Mouse (Mus musculus) heart, embryonic 11.5 days (tissue): ENCODE data around the gene Lrrc75a. TPM values are rescaled to one million over a fixed set of nuclear protein-coding genes. Genes with fewer than 3 reads are reported as not detected.

Experiments
- ATAC-seq: fragments of 200-750 bp; cut with Nextera tagmentation; replicated peaks from 2 replicates; pipeline ENCODE4 v1.8.0; 2017; ENCODE audit warnings: moderate library complexity; ENCODE audit not compliant: insufficient number of reproducible peaks, low FRiP score, low TSS enrichment
- H3K27ac ChIP-seq: fragments of 300-500 bp; sonication (generic); 2 replicates; pipeline ENCODE4 v1.5.1; 2014; ENCODE audit warnings: mild to moderate bottlenecking, low read depth, low read length
- H3K27me3 ChIP-seq: fragments of 300-500 bp; sonication (generic); 2 replicates; pipeline ENCODE4 v1.6.1; 2014; ENCODE audit warnings: mild to moderate bottlenecking, low read length, mixed read lengths; ENCODE audit not compliant: control insufficient read depth, insufficient read depth
- H3K36me3 ChIP-seq: fragments of 300-500 bp; sonication (generic); 2 replicates; pipeline ENCODE4 v1.6.1; 2014; ENCODE audit warnings: mild to moderate bottlenecking, low read length, moderate library complexity, mixed read lengths; ENCODE audit not compliant: control insufficient read depth, insufficient read depth
- H3K4me1 ChIP-seq: fragments of 300-500 bp; sonication (generic); 2 replicates; pipeline ENCODE4 v1.6.1; 2014; ENCODE audit warnings: low read length; ENCODE audit not compliant: control insufficient read depth, insufficient read depth
- H3K4me2 ChIP-seq: fragments of 300-500 bp; sonication (generic); 2 replicates; pipeline ENCODE4 v1.6.1; 2014; ENCODE audit warnings: mild to moderate bottlenecking, moderate library complexity
- H3K4me3 ChIP-seq: fragments of 300-500 bp; sonication (generic); 2 replicates; pipeline ENCODE4 v1.5.1; 2014; ENCODE audit warnings: low read depth, low read length
- H3K9ac ChIP-seq: fragments of 300-500 bp; sonication (generic); 2 replicates; pipeline ENCODE4 v1.6.1; 2014; ENCODE audit warnings: mild to moderate bottlenecking, low read depth, low read length, moderate library complexity
- H3K9me3 ChIP-seq: fragments of 300-500 bp; sonication (generic); replicated peaks from 2 replicates; pipeline ENCODE4 v1.6.1; 2016; ENCODE audit warnings: low read length; ENCODE audit not compliant: control insufficient read depth
- WGBS: fragments of 180-500 bp; shearing (Covaris S2); extraction: QIAGEN DNeasy Blood & Tissue Kit; methylation state at CpG from one replicate; pipeline ENCODE4 v1.1.7; 2014; ENCODE audit not compliant: insufficient replicate concordance; 5-methylcytosine and 5-hydroxymethylcytosine counted together
- polyA plus RNA-seq: library from polyadenylated mRNA; unstranded; fragments of >200 nt; fragmentation: Nextera tagmentation; extraction: Ambion mirVana; gene quantifications from 2 replicates; pipeline ENCODE4 v1.2.1, GENCODE M21; 2014

Gene Lrrc75a
- polyA plus RNA-seq, 1 experiment from 2014 or later, result 16.2 TPM

DNA sequence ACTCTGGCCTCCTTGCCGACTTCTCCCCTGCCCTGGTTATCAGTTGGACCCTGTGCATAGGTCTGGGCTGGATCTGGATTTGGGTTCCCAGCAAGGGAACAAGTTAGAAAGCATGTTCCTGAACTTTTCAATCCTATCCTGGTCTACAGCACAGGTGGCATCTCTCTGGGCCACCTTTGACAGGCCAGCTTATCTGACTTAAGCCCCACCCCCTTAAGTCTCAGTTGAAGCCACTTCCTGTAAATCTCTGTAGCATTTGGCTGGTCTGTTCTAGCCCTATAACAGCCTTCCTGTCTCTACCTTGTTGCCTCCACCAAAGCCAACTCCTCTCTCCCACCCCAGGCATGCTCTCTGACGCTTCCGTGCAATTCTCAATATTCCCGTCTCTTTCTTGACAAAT is 49.8 kb downstream of the Lrrc75a start:
- no peaks in the 10 kb centered on the region for H3K9me3 ChIP-seq
- no peak for ATAC-seq
- peaks cover 3% of the 10 kb centered on the region; the same call in 1 of the 2 replicates for H3K4me1 ChIP-seq
- H3K4me2 ChIP-seq, result no peak overlapping the region
- H3K36me3 ChIP-seq, result no peaks in the 10 kb centered on the region
- WGBS, result 65% methylated on average over 4 of the region's 4 CpGs
- no peak overlapping the region for H3K4me3 ChIP-seq
- H3K27me3 ChIP-seq, result no peaks in the 10 kb centered on the region
- no peak overlapping the region for H3K27ac ChIP-seq
- H3K9ac ChIP-seq, result no peak overlapping the region

GRCm38 (mm10) chr11:62591904-62592575 is 56.3 kb downstream of the Lrrc75a start:
- Histone ChIP-seq H3K4me3 (no peak overlapping the region), H3K4me2 (no peak overlapping the region), H3K27ac (no peak overlapping the region), H3K36me3 (no peaks in the 10 kb centered on the region), H3K9ac (no peak overlapping the region), H3K4me1 (peaks cover 7% of the 10 kb centered on the region; the same call in 1 of the 2 replicates), H3K27me3 (no peaks in the 10 kb centered on the region), H3K9me3 (no peaks in the 10 kb centered on the region)
- 49% methylated on average over 8 of the region's 8 CpGs for WGBS
- peak; percentile 29; the same call in 1 of the 2 replicates for ATAC-seq

- H3K36me3 ChIP-seq, result no peaks in the 10 kb centered on the region
- peaks cover 7% of the 10 kb centered on the region; the same call in 1 of the 2 replicates for H3K4me1 ChIP-seq
- WGBS, result 79% methylated on average over 2 of the region's 2 CpGs
- ATAC-seq, result no peak
- H3K9ac ChIP-seq, result no peak overlapping the region
- no peaks in the 10 kb centered on the region for H3K9me3 ChIP-seq
- H3K27ac ChIP-seq, result no peak overlapping the region
- H3K27me3 ChIP-seq, result no peaks in the 10 kb centered on the region
- H3K4me2 ChIP-seq, result no peak overlapping the region
- H3K4me3 ChIP-seq, result no peak overlapping the region
Observed at GRCm38 (mm10) chr11:62591026-62591425, 57.3 kb downstream of the Lrrc75a start.

DNA sequence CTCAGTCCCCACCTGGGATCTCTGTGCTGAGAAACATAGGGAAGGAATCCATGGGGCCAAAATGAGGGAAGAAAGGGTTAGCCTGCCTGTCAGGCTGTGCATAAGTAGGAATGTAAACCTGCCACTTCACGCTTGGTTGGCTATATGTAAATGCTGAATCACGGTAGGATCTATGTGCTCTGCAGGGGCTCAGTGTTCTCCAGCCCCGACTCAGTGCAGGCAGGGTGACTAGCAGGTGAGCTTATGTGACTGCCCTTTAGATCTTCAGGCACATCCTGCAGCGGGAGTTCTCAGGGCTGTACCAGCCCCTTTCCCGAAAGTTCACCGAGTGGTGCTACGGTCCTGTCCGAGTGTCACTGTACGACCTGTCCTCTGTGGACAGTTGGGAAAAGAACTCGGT is 58.9 kb downstream of the Lrrc75a start:
- no peak for ATAC-seq
- H3K9me3 ChIP-seq, result no peaks in the 10 kb centered on the region
- H3K36me3 ChIP-seq, result no peaks in the 10 kb centered on the region
- peaks cover 7% of the 10 kb centered on the region; the same call in 1 of the 2 replicates for H3K4me1 ChIP-seq
- no peak overlapping the region for H3K4me2 ChIP-seq
- no peaks in the 10 kb centered on the region for H3K27me3 ChIP-seq
- no peak overlapping the region for H3K9ac ChIP-seq
- 78% methylated on average over 10 of the region's 10 CpGs for WGBS
- no peak overlapping the region for H3K27ac ChIP-seq
- H3K4me3 ChIP-seq, result no peak overlapping the region

GRCm38 (mm10) chr11:62587034-62587433 is 61.3 kb downstream of the Lrrc75a start:
- no peaks in the 10 kb centered on the region for H3K9me3 ChIP-seq
- no peaks in the 10 kb centered on the region for H3K27me3 ChIP-seq
- no peak overlapping the region for H3K27ac ChIP-seq
- peaks cover 6% of the 10 kb centered on the region; the same call in 1 of the 2 replicates for H3K4me1 ChIP-seq
- 83% methylated on average over 5 of the region's 5 CpGs for WGBS
- no peak overlapping the region for H3K4me3 ChIP-seq
- no peak overlapping the region for H3K4me2 ChIP-seq
- no peak overlapping the region for H3K9ac ChIP-seq
- no peaks in the 10 kb centered on the region for H3K36me3 ChIP-seq
- ATAC-seq, result no peak

GRCm38 (mm10) chr11:62584671-62585206 is 63.6 kb downstream of the Lrrc75a start:
- Histone ChIP-seq H3K4me1 (no peaks in the 10 kb centered on the region), H3K9ac (no peak overlapping the region), H3K36me3 (no peaks in the 10 kb centered on the region), H3K27me3 (no peaks in the 10 kb centered on the region), H3K4me2 (no peak overlapping the region), H3K9me3 (no peaks in the 10 kb centered on the region), H3K27ac (no peak overlapping the region), H3K4me3 (no peak overlapping the region)
- 78% methylated on average over 9 of the region's 9 CpGs for WGBS
- ATAC-seq, result no peak

DNA sequence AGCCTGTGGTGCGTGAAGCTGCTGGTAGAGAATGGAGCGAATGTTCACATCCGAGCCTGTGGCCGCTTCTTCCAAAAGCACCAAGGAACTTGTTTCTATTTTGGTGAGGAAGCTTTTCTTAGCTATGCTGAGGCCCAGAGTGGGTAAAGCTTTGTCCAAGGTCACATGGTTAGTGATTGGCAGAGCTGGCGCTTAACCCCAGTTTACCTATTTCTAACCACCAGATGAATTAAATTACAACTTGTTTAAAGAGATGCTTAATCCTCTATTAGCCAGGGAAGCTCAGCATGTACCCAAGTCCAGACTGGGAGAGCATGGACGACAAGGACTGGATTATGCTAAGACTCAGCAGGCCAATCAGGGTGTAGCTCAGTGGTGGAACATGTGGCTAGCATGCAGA is 65.3 kb downstream of the Lrrc75a start:
- Histone ChIP-seq H3K4me1 (no peaks in the 10 kb centered on the region), H3K9ac (peak overlapping the region; percentile 1; the same call in 1 of the 2 replicates), H3K4me2 (peak overlapping the region; percentile 19; the same call in 1 of the 2 replicates), H3K4me3 (no peak overlapping the region), H3K9me3 (no peaks in the 10 kb centered on the region), H3K27ac (no peak overlapping the region), H3K27me3 (no peaks in the 10 kb centered on the region), H3K36me3 (no peaks in the 10 kb centered on the region)
- no peak for ATAC-seq
- WGBS, result 65% methylated on average over 6 of the region's 6 CpGs

GRCm38 (mm10) chr11:62576530-62577152 is 71.7 kb downstream of the Lrrc75a start:
- Histone ChIP-seq H3K27me3 (0 out of 2 replicates have a peak, but pooled peaks cover 3% of the 10 kb centered on the region), H3K27ac (no peak overlapping the region), H3K36me3 (no peaks in the 10 kb centered on the region), H3K4me2 (peak overlapping the region; percentile 99), H3K4me1 (peaks cover 8% of the 10 kb centered on the region; the same call in 1 of the 2 replicates), H3K9ac (peak overlapping the region; percentile 68), H3K4me3 (peak overlapping the region; percentile 63), H3K9me3 (no peaks in the 10 kb centered on the region)
- ATAC-seq, result no peak
- WGBS, result 49% methylated on average over 16 of the region's 16 CpGs
